Comparison of ENCODE assay signal across 18 mouse cellular contexts in the genomic region with DNA sequence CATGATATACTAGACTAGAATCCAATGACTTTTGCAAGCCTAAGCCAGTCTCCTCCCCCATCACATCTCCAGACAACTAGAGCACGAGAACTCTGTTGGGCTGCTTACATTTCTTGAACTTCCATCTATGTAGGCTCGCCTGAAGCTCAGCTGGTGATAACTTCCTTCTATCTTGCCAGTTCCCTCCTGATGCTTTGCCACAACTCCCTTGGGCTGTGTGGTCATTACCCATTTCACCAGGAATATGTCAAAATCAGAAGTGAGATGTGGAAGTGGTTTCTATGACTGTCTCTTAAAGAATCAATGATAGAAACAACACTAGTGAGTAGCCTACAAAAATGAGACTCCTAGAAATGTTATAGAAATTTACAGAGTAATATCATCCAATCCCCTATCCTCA. TPM values are rescaled to one million over a fixed set of nuclear protein-coding genes. Genes with fewer than 3 reads are reported as not detected.
"Had no signal": no experiment of that assay in that cellular context is flagged by ENCODE, and none has a peak within 500 bp of the region (broad histone marks: within the 10 kb centered on the region; RNA-seq: fewer than 3 reads in every experiment).

No protein-coding gene starts in this region.

- H3K4me3 ChIP-seq: limb, embryonic 13.5 days; midbrain, embryonic 10.5 days; neural tube, embryonic 13.5 days had no signal

- H3K36me3 ChIP-seq: limb, embryonic 13.5 days; midbrain, embryonic 10.5 days; neural tube, embryonic 13.5 days had no signal

- DNase-seq: kidney, adult 11 months; kidney, adult 9 months; kidney, postnatal 4 days; layer of hippocampus, postnatal 36 days; left cerebral cortex, postnatal 4 days; lung, adult 18-20 months; midbrain, embryonic 14.5 days; right cerebral cortex, postnatal 14 days; thymus, postnatal 4 days had no signal

- H3K27ac ChIP-seq: kidney, postnatal 0 days; limb, embryonic 13.5 days; liver, embryonic 14.5 days; midbrain, embryonic 10.5 days; neural tube, embryonic 13.5 days; stomach, postnatal 0 days had no signal

- H3K9ac ChIP-seq: limb, embryonic 13.5 days; liver, embryonic 14.5 days; neural tube, embryonic 13.5 days had no signal

- H3K4me2 ChIP-seq: limb, embryonic 13.5 days; neural tube, embryonic 13.5 days had no signal

- H3K9me3 ChIP-seq: limb, embryonic 13.5 days; midbrain, embryonic 10.5 days; neural tube, embryonic 13.5 days had no signal

- H3K4me1 ChIP-seq: limb, embryonic 13.5 days; midbrain, embryonic 10.5 days; neural tube, embryonic 13.5 days had no signal

- ATAC-seq: lung, postnatal 0 days had no signal

- H3K27me3 ChIP-seq: limb, embryonic 13.5 days; neural tube, embryonic 13.5 days had no signal

RNA-seq across cellular contexts. Expression of gene Gpr141, which starts 56.9 kb away (rescaled TPM):
- total RNA-seq: layer of hippocampus, adult 8-10 months; layer of hippocampus, postnatal 36 days; left cerebral cortex, postnatal 10 days had no signal
